Mouse (Mus musculus) megakaryocyte, adult 5-6 weeks (primary cell): Measurements from ENCODE around the gene Tiam1. TPM values are rescaled to one million over a fixed set of nuclear protein-coding genes. Genes with fewer than 3 reads are reported as not detected.

Experiments used
- ATAC-seq: 2 replicates; pipeline ENCODE4 v1.8.0; 2016; ENCODE audit warnings: mild to moderate bottlenecking, inconsistent platforms; ENCODE audit not compliant: poor library complexity, severe bottlenecking
- total RNA-seq, 2 experiments: library from RNA; stranded (forward) in 1 of 2; stranded (reverse) in 1 of 2; fragments of 153-499, 151-499 nt in 1 of 2; fragments of 221-1000, 200-1000 nt in 1 of 2; gene quantifications; 2 replicates each; pipeline versions ENCODE4 v1.2.3 to v1.2.4; 2015 to 2017

Gene Tiam1
- total RNA-seq, 2 experiments from 2014 or later, result 60.0 to 61.3 TPM

DNA sequence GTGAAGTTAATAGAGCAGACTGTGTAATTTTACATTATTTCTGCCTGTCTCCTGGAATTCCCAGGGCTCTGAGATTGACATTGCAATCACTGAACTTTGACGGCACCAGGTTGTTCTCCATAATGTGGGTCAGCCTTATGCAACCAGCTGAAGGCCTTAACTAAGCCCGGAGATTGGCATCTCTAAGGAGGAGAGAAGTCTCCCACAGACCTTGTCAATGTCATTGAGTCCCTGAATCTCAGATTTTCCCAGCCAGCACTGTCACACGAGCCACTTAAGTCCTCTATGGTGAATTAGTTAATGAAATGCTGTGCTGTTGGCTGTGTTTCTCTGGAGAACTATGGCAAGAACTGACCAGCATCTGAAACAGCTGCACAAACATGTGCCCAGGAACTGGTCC is 388.9 kb downstream of the Tiam1 start:
- ATAC-seq, result no peak

DNA sequence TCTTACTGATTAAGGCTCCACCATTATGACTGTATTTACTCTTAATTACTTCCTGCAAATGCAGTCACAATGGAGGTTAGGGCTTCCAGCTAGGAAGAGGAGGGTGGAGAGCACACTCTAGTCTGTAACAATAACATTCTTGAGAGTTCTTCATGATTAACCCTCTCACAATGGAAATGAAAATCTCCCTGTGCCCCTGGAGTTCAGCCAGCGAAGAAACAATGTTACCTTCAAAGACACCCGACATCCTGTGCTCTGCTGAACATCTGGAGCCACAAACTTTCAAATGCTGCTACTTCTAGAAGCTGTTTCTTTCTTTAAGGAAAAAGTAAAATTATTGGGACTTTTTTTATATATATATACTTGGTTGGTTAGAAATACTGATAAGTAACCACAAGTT is 395.7 kb downstream of the Tiam1 start:
- ATAC-seq, result no peak

GRCm38 (mm10) chr16:89739559-89739958 is 404.0 kb downstream of the Tiam1 start:
- no peak for ATAC-seq

GRCm38 (mm10) chr16:89738963-89739362 is 404.6 kb downstream of the Tiam1 start:
- ATAC-seq, result no peak

Other genes with a start within 250 kb of the Tiam1 start
- gene Sod1, start 77.0 kb upstream of the Tiam1 start, total RNA-seq (2015), result 695 and 733 TPM in 2 replicates
- gene Sod1, start 77.0 kb upstream of the Tiam1 start, total RNA-seq (2017), result 791 and 806 TPM in 2 replicates
- gene Scaf4, start 140.7 kb upstream of the Tiam1 start, total RNA-seq (2015), result 51.5 and 58.4 TPM in 2 replicates
- 19.2 and 29.1 TPM in 2 replicates for gene Scaf4, start 140.7 kb upstream of the Tiam1 start, total RNA-seq (2017)
- gene Hunk, start 242.2 kb upstream of the Tiam1 start, total RNA-seq (2015), result not detected in 2 replicates
- gene Hunk, start 242.2 kb upstream of the Tiam1 start, total RNA-seq (2017), result 0.04 TPM in 1 of 2 replicates, not detected in the other